Mouse (Mus musculus) spleen, postnatal 14 days (tissue): ENCODE measurements around the gene Commd1.
A peak's percentile ranks its signal among the peaks of the same experiment; 100 is the strongest.

Experiments used
- DNase-seq, 2 experiments: peaks; one replicate each; pipeline ENCODE4 v3.0.0; 2021 to 2022; ENCODE audit warnings: low spot score in 2 of 2

Commd1 gene

DNA sequence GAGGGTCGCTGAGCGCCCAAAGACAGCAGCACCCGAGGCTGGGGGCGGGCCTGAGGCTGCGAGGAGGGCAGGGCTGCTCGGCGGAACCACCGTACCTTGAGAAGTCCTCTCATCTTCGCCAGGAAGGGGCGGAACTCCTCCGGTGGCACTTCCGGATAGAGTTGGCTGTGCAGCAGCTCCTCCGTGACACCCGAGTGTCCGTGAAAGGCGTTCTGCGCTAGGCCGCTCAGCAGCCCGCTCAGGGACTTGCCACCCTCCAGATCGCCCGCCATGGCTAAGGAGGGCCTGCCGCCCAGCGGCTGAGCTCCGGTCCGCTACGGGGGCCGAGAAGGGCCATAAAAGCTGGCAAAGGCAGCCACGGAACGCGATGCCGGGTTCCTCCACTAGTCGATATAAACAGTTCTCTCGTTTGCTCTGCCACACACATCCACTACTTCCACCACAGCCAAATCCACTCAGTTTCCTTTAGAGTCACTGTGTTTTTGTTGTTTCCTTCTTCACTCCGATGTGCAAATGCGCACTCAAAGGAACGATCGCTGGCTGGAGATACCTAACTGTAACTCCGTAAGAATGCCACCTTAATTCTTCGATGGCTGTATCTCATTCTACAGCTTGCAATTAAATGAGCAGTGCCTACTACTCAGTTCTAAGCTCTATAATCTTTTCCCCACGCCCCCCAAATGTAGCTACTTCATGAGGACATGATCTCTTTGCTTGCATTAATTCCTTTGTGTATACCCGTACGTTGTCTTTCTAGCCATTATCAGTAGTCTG lies at the start of gene Commd1, which contains the start of gene Gm28048:
TSS of gene Commd1 (minus strand) at position 399 of the 774 bp plus-strand sequence.
TSS of gene Gm28048 (minus strand) at position 107 of the 774 bp plus-strand sequence.
- DNase-seq, result peak; percentile 95 to 98

DNA sequence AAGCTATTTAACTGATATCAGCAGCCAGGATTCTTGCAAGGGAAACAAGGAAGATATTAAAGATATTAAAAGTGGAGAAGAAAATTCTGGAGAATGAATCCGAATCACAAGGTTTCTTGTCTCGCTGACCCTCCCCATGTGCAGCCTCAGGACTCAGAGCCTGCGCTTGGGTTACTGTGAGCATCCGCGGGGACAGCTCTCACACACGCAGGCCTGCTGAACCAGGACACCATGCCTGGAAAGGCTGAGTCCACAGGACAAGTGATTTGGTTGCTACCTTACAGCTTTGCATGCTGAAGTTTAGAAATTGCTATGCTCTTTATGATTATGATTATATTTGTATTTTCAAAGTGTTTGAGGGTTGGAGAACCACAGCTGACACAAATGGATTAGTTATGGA lies 47.2 kb upstream of the Commd1 start:
- no peak for DNase-seq

DNA sequence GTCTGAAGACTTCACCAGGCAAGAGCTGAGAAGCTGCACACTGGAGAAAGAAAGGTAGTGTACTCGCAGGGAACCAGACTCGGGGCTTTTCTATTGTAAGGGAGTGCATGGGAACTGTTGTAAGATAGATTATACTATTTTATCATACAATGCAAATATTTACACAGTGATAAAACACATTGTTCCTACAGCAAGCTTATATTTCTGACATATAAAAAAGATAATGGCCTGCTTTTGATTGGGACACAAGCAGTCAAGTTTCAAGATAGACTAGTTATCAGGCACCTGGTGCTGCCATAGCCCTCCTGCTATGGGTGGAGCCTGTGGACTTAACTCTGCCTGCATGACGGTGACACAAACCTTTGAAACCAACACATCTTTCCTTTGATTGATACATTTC lies 46.8 kb upstream of the Commd1 start:
- DNase-seq, result no peak

DNA sequence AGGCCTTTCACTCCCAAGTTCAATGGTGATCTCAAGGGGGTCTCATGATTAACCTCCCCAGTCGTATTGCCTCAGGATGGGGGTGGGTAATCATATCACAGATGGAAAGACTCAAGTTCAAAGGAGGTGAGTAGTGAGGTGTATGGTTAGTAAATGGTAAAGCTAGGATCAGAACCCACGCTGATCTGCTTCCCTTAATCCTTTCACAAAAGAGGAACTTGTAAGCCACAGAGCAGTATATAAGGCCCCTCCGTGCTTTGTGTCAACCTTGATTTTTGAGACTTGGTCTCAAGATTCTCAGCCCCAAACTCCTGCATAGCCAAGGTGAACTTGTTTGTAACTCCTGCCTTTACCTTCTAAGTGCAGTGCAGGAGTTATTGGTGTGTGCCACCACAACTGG lies 42.0 kb upstream of the Commd1 start:
- DNase-seq, result no peak

DNA sequence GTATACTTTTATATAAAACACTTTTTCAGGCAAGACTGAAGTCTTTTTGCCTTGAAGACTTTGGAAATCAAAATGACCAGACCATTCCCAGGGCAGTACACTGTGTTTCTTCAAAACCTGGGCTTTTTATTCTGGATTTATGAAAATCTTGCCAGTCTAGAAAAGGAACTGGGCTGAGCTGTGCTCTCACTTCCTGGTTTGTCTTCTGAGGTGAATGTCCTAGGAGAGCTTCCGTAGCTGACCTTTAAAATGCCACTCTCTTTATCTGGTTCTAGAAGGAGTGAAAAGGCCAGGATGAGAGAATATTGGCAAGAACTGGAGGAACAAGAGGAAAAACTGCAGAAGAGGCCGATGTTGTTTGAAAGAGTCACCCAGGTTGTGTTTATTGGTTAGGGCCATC lies 41.0 kb upstream of the Commd1 start:
- no peak for DNase-seq

DNA sequence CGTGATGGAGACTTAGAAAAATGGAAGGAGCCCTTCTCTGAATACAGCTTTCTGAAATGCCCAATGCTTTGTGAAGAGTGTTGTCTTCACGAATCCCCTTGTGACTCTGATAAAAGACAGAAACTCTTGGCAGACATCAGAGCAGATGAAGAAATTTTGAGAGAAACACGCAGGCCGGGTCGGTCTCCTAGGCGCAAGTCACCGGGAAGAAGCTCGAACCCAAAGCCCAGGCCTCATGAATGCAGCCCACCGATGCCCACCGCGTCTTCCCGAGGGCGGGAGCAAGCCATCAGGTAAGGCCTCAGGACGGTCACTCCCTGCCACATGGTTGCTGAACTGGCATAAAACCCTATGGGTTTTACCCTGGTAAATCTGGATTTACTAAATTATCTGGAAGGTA lies 38.7 kb upstream of the Commd1 start:
- no peak for DNase-seq

DNA sequence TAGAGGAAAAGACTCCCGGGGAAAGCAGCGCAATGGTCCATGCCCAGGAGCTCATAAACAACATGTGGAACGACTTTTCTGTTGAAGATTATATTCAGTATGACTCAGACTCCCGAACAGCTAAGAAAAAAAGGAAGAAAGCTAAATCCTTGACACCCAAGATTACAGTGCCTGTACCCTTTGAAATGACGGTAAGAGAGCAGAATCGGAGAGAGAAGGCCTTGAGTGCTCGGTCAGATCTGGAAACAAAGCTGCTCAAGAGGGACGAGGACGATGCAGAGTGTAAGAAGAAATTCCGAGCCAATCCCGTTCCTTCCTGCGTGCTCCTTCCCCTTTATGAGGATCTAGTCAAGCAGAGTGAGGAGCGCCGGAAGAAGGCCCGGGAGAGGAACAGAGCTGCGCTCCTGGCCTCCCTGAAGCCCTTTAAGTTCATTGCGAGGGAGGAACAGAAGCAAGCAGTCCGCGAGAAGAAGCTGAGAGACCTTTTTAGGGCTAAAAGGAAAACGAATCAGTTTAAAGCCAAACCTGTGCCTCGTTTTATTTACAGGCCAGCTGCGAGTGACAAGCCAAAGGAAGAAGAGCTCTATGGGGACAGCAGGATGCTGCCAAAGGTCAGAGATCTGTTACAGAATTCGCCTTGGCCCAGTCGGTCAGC lies 38.1 kb upstream of the Commd1 start:
- no peak for DNase-seq

DNA sequence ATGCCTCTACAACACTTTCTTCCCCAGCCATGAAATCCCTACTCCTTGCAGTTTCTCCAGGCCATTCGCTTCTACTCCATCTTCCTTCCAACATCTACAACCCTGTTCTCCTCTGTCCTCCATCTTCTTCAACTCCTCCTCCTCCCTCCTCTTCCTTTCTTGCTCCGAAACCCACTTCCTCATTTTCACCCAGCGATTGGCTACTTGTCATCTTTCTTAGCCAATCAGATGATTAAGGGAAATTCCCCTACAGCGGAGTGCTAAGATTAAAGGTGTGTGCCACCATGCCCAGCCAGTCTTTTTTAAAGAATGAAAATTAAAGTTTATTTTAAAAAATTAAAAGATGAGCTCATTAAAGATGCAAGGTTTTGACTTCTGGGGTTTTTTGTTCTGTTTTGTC lies 35.8 kb upstream of the Commd1 start:
- no peak for DNase-seq

DNA sequence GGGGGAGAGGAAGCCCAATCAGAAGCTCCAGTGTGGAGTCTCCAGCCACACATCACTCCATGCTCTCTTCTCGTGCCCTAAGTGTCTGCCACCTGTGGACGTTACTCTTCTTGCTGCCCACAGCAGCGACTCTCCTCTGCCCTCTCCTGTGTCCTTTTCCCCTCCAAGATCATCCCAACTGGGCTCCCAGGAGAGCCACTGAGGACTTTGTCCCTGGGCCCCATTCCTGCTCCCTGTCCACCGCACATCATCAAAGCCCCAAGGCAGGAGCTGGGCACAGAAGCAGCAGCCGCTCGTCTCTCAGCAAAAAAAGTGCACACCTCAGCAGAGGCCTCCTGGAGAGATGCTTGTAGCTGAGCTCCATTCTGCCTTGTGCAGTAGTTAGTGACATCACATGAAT lies 32.8 kb upstream of the Commd1 start:
- no peak for DNase-seq

DNA sequence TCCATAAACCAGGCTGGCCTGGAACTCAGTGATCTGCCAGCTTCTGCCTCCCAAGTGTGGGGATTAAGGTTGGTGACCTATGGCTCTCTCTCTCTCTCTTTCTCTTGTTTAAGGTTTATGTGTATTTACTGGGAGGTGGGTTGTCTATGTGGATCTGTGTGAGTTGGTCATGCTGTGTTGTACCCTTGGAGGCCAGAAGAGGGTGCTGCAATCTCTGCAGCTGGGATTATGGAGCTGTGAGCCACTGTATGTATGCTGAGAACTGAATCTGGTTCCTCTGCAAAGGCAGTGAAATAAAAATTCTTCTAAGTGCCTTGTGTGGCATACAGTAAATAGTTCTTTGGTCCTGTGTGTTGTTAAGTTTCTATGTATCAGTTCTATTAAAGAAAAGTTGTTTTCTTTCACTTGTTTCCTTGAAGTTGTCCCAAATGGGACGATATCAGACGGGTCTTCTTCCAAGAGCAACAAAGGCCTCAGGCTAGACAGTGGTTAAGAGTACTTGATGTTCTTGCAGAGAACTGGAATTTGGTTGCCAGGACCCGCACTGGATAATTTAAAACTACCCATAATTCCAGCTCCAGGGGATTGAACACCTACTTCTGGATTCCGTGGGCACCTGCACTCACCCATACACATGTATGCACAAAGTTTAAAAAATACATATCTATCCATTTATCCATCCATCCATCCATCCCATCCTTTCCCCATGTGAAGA lies 31.6 kb upstream of the Commd1 start:
- no peak for DNase-seq

DNA sequence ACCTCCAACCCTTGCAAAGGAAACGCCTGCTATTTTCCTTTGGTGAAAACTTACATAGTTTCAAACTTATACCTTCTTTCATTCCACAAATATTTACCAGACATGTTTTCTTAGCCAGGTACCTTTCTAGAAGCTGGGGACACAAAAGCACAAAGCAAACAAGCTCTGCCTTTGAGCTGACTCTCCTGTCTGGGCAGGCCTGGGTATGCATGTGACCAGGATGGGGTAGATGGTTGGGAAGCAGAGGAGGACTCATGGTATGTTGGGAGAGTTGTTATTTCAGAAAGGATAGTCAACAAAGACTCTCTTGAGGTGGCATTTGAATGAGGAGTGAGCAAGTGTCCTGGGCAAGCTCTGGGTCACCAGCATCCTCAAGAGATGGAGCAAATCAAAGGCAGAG lies 30.9 kb upstream of the Commd1 start:
- no peak for DNase-seq

DNA sequence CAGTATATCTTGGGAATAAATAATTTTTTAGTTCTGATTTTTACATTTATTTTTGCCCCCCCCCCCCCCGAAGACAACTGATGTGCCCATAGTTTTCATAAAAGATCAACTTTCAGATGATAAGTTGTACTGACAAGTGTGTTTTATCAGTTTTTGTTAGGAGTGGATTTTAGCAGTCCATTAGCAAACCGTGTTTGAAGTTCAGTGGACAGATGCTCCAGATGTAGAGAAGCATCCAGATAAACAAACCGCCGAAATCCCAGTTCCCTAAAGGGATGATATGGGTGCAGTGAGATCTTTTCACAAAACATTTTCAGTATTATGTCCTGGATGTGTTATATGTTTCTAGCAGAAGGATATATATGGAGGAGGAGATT lies 26.6 kb upstream of the Commd1 start:
- DNase-seq, result no peak

DNA sequence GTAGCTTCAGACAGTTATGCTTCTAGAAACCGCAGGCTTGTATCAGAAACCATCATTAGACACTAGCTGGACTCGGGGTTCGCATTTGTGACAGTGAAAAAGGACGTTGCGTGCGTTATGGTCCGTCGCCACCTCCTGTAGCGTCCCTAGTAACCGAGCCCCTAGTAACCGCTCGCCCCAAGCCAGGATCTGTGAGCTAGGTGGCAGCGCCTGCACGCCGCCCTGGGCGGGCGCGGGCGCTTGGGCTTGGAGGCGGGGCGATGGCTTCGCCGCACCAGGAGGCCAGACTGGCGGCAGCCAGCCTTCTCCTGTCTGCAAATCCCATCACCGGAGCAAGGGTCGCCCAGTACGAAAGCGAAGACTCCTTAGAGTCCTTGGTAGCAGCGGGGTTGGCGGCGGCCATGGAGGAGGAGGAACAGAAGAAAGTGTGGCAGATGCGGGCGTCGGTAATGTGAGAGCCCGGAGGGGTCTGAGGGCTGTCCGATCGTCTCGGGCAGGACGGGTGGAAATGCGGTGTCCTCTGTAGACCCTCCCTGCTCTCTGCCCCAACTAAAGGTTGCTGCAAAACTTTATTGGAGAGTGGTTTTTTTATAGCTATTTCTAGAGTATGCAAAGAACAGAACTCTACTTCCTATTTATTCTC lies 26.1 kb upstream of the Commd1 start:
- peak; percentile 69 to 74 for DNase-seq

DNA sequence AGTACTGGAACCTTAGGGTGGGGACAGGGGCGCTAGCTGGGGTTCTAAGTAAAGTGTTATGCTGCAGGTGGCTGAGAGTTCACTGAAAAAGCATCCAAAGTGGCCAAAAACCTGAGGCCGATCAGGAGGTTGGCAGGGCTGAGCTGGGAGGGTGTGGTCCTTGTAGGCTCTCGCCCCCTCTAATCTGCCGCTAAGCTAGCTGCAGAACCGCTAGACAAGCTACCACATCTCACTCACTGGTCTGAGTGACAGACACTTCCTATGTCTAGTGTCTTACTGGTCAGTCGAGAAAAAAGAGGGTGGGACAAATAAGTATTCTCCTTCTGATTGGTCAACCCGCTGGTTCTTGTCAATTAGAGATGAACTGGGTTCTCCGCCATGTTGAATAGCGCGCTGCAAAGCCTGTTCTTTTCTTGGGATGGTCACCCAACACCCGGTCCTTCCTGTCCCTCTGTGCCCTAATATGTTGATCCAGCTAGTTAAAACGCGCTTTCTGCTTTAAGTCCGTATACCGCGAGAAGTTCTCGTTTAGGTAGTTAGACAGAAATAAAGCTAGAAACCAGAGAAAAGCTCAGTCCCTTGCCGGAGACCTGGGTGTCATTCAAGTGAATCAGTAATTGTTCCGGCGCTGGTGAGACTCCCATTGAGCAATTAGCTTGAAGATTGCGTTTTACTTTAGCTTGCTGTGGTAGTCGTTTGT lies 25.4 kb upstream of the Commd1 start, which contains the start of gene Fam161a:
TSS of gene Fam161a (plus strand) at position 51 of the 700 bp plus-strand sequence.
- peak; percentile 32 to 59 for DNase-seq

DNA sequence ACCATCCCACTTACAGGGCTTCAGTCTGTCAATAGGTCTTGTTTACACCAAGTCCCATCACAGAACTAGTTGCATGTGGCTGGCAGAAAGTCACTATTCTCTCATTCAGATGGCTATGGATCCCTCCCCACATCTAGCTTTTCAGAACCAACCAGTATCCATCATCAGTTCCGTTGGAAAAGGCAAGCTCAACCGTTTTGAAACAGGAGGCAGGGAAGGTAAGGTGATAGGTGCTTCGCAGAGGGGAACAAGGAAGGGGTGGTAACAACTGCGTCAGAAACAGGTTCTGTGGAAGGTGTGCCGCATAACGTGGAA lies 24.9 kb upstream of the Commd1 start:
- no peak for DNase-seq

DNA sequence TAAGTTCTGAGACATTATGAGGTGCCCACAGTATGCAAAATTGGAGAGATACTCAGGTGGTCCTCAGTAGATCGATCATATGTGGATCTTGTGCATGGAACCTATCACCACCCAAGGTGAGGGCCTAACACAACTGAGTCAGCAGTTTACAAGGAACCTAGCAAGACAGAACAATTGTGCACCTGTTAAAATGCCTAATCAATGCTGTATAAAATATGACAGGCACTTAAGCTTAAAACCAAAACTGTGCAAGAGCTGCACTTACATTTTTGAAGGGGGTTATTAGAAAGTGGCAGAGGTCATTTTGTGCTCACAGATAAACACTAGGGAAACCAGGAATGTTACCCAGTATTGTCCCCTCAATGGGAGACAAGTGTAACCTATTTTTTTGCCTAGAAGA lies 23.1 kb upstream of the Commd1 start:
- DNase-seq, result no peak

DNA sequence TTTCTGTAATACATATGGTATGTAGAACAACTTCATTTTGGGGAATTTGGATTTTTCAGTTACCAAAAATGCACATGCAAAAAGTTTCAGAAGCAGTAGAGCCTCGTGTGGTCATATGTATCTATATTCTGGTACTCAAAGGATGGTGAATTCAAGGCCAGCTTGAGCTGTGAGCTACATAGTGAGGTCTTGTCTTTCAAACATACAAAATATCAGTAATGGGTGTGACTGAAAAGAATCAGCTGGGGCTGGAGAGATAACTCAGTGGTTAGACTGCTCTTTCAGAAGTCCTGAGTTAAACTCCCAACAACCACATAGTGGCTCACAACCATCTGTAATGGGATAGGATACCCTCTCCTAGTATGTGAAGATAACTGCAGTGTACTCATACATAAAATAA lies 16.1 kb upstream of the Commd1 start:
- no peak for DNase-seq

DNA sequence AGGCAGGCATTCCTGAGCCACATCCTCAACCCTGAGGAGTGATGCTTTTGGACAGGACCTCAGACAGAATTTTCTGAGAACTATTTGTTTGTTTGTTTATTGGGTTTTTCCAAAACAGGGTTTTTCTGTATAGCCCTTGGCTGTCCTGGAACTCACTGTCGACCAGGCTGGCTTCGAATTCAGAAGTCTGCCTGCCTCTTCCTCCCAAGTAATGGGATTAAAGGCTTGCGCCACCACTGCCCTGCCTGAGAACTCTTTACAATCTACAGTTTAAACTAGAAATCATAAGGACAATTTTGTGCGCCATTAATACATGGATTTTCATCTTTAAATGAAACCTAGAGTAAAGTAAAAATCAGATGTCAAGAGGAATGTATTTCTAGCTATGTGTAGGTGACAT lies 13.3 kb upstream of the Commd1 start:
- DNase-seq, result no peak

DNA sequence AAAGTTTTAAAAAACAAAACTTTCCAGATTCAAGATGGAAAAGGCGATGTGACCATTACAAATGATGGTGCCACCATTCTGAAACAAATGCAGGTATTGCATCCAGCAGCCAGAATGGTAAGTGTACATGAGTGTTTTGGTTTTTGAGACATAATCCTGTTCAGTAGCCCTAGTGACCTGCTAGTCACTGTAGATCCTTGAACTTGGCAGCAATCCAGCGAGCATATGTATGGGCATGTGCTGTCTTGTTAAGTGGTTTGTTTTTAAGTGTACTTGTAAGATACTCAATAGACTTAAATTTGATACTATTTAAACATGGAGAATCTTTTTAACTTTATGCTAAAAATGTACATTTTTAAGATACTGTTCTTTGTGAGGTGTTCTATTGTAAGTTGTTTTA lies 12.1 kb upstream of the Commd1 start:
- DNase-seq, result no peak

DNA sequence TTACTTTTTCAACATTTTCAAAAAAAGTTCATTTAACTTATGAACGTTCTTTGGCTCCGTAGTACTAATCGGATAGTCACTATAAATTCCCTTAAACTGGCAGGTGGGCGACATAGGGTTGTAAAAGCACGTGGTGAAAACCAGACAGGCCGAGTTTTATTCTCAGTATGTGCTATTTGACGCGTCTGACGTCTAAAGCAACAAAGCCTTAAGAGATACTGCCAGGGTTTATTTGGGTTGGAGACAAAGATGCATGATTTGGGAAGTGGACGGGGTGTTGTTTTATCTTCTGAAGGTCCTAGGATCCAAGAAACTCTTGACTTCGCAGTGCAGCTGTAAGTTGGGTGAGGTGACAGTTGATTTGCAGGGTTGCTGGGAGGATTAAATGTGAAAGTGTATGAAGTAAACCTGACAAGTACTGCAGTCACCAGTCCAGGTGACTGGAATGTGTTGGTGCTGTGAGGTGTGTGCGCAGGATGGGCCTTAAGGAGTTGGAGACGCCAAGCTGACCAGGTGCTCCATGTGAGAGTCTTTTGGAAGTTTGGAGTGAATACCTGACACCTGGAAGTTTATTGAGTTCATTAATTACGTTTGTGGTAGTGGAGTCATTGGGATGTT lies 9.1 kb upstream of the Commd1 start:
- no peak for DNase-seq

DNA sequence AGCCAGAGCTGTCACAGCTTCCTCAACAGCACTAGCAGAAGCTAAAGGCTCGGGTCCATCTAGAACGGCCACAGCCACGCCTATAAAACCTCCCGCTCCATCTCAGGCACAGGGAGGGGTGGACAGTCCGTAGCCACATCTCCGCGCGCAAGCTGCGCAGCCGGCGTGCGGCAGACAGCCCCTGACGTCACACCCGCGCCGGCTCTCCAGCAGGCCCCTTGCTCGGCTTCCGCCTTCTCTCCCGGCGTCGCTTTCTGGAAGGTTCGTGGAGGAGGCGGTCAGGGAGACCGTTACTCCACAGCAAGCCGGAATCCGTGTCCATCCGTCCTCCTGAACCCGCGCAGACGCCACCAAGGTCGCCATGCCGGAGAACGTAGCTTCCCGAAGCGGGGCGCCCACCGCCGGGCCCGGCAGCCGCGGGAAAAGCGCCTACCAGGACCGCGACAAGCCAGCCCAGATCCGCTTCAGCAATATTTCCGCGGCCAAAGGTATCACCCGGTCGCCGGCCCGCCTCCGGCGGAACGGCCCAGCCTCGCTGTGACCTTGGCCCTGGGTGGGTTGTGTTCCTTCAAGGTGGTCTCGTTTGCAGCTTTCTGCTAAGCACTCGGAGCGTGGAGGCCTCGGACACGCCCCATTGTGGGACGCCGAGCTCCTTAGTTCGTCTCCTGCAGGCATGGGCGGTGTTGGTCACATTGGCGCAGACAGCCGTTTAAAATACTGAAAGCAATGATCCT lies 8.4 kb upstream of the Commd1 start, which contains the start of gene Cct4:
TSS of gene Cct4 (plus strand) at position 127 of the 734 bp plus-strand sequence.
- DNase-seq, result peak; percentile 85 to 89
